In genomic region chr2:125263056-125263455, GRCm38 (mm10) we compare ENCODE assay signal across 9 mouse cellular contexts. TPM values are rescaled to one million over a fixed set of nuclear protein-coding genes. Genes with fewer than 3 reads are reported as not detected.
DNase-seq lines count a peak whose midpoint lies in the region; ATAC-seq and TF ChIP-seq lines count a peak whose summit lies in the region.
"Had no signal": no experiment of that assay in that cellular context is flagged by ENCODE, and none has a peak within 500 bp of the region (broad histone marks: within the 10 kb centered on the region; RNA-seq: fewer than 3 reads in every experiment).

No protein-coding gene starts in this region.

- no peaks in the 10 kb centered on the region for H3K27me3 ChIP-seq in kidney, adult 2 months (replicated peaks; ENCODE audit: control insufficient read depth, insufficient read depth, low read length)
- no peaks in the 10 kb centered on the region for H3K27me3 ChIP-seq in CH12.LX (replicated peaks)
- H3K27me3 ChIP-seq in hindbrain, postnatal 0 days (ENCODE audit: insufficient read depth, low read length): no peaks in the 10 kb centered on the region
- H3K27me3 ChIP-seq: lung, embryonic 15.5 days had no signal

- peak; percentile 37; the same call in 1 of the 2 replicates for TF ChIP-seq CTCF in kidney, adult 2 months (conservative IDR thresholded peaks at IDR 0.05; ENCODE audit: insufficient read depth, insufficient read length, low read depth, low read length)
- peak in 1 of 2 experiments; percentile 64; a peak in 2 of 4 replicates for TF ChIP-seq CTCF in CH12.LX (conservative IDR thresholded peaks at IDR 0.05 in 1 of 2, IDR thresholded peaks at IDR 0.05 in 1 of 2; ENCODE audit: low read depth in 2 of 2, low read length in 2 of 2)
- peak; percentile 74 for TF ChIP-seq CTCF in hindbrain, postnatal 0 days (IDR thresholded peaks at IDR 0.05; ENCODE audit: low read depth)

- ATAC-seq in hindbrain, postnatal 0 days: peak; percentile 79
- ATAC-seq in megakaryocyte, adult 5-6 weeks (ENCODE audit: poor library complexity, severe bottlenecking): no peak

- no peaks in the 10 kb centered on the region for H3K36me3 ChIP-seq in kidney, adult 2 months (ENCODE audit: control insufficient read depth, insufficient read depth, low read length)
- peaks cover 9 to 27% of the 10 kb centered on the region in 2 experiments for H3K36me3 ChIP-seq in CH12.LX (replicated peaks in 1 of 2; ENCODE audit: control insufficient read depth in 1 of 2, insufficient read depth in 1 of 2, low read length in 1 of 2)
- peaks cover 3% of the 10 kb centered on the region; the same call in 1 of the 2 replicates for H3K36me3 ChIP-seq in hindbrain, postnatal 0 days (ENCODE audit: insufficient read depth, low read length)

- H3K9me3 ChIP-seq in CH12.LX (replicated peaks; ENCODE audit: low read length): no peaks in the 10 kb centered on the region
- H3K9me3 ChIP-seq in hindbrain, postnatal 0 days (ENCODE audit: low read length): no peaks in the 10 kb centered on the region
- H3K9me3 ChIP-seq: lung, embryonic 15.5 days had no signal

- no peak overlapping the region for H3K27ac ChIP-seq in kidney, adult 2 months (ENCODE audit: insufficient read depth, low read depth, low read length)
- no peak overlapping the region for H3K27ac ChIP-seq in CH12.LX (ENCODE audit: insufficient read depth, low read depth)
- H3K27ac ChIP-seq in hindbrain, postnatal 0 days: no peak overlapping the region
- H3K27ac ChIP-seq: lung, embryonic 15.5 days had no signal

- in situ Hi-C loops in CH12.LX (cut with MboI; ENCODE audit: low pct_ligation_motif_present, low pct_unique_long_range_greater_than_20kb, low sequenced_read_pairs): no loop called here

- dilution Hi-C loops in CH12.LX (cut with MboI; ENCODE audit: extremely low pct_ligation_motif_present, extremely low pct_unique_long_range_greater_than_20kb, low sequenced_read_pairs): no loop called here

- H3K9ac ChIP-seq in CH12.LX (ENCODE audit: insufficient read depth, low read depth): no peak overlapping the region
- no peak overlapping the region for H3K9ac ChIP-seq in hindbrain, postnatal 0 days (replicated peaks; ENCODE audit: low read length)
- H3K9ac ChIP-seq: lung, embryonic 15.5 days had no signal

- peak; percentile 12 for DNase-seq in kidney, adult 2 months
- DNase-seq in kidney, adult 11 months: no peak
- DNase-seq in CH12.LX (ENCODE audit: extremely low read depth): no peak
- peak; percentile 71 for DNase-seq in embryo, embryonic 11 days
- peak; percentile 83 for DNase-seq in hindbrain, postnatal 0 days (ENCODE audit: low spot score)
- DNase-seq in skeletal muscle tissue, adult 2 months (ENCODE audit: low read depth, low spot score): peak; percentile 38
- no peak for DNase-seq in spleen, adult 12 weeks (ENCODE audit: low spot score)

- peaks cover 4% of the 10 kb centered on the region; the same call in 1 of the 2 replicates for H3K4me1 ChIP-seq in kidney, adult 2 months (ENCODE audit: control insufficient read depth, insufficient read depth, low read length)
- no peaks in the 10 kb centered on the region for H3K4me1 ChIP-seq in CH12.LX (ENCODE audit: control insufficient read depth in 1 of 2, insufficient read depth in 2 of 2)
- H3K4me1 ChIP-seq in hindbrain, postnatal 0 days (ENCODE audit: insufficient read depth, low read length): no peaks in the 10 kb centered on the region

- no peaks in the 10 kb centered on the region for H3K79me2 ChIP-seq in CH12.LX (replicated peaks; ENCODE audit: control insufficient read depth, extremely low read depth, insufficient read depth, poor library complexity, severe bottlenecking)

- H3K4me3 ChIP-seq in kidney, adult 2 months (ENCODE audit: insufficient read depth, low read depth, low read length): no peak overlapping the region
- no peak overlapping the region for H3K4me3 ChIP-seq in CH12.LX (replicated peaks in 1 of 3; ENCODE audit: low read depth in 2 of 3, low read length in 2 of 3, poor library complexity in 1 of 3)
- H3K4me3 ChIP-seq in hindbrain, postnatal 0 days (ENCODE audit: low read length): no peak overlapping the region
- H3K4me3 ChIP-seq: lung, embryonic 15.5 days had no signal

- TF ChIP-seq RAD21 in CH12.LX (IDR thresholded peaks at IDR 0.05; ENCODE audit: low read depth, low read length): peak; percentile 73

- TF ChIP-seq POLR2A in kidney, adult 2 months (IDR thresholded peaks at IDR 0.05; ENCODE audit: low read depth, low read length): no peak
- no peak for TF ChIP-seq POLR2A in CH12.LX (IDR thresholded peaks at IDR 0.05; ENCODE audit: low read depth, low read length)

- no peak for TF ChIP-seq EP300 in CH12.LX (IDR thresholded peaks at IDR 0.05; ENCODE audit: low read length)

- no peak overlapping the region for H3K4me2 ChIP-seq in CH12.LX (ENCODE audit: insufficient read depth, low read depth, poor library complexity, severe bottlenecking)
- peak overlapping the region; percentile 25; the same call in 1 of the 2 replicates for H3K4me2 ChIP-seq in hindbrain, postnatal 0 days (ENCODE audit: low read depth, low read length)
- H3K4me2 ChIP-seq: lung, embryonic 15.5 days had no signal

- 19% methylated on average over 5 of the region's 5 CpGs for WGBS in kidney, adult 2 months
- WGBS in hindbrain, postnatal 0 days: 17% methylated on average over 5 of the region's 5 CpGs

TF ChIP-seq in CH12.LX, 34 proteins besides CTCF, POLR2A, EP300 and RAD21:
- TF ChIP-seq JUND (conservative IDR thresholded peaks at IDR 0.05; ENCODE audit: low read depth, low read length) (no peak), MXI1 (IDR thresholded peaks at IDR 0.05; ENCODE audit: low read depth, low read length) (no peak), ELF1 (IDR thresholded peaks at IDR 0.05; ENCODE audit: low read depth, low read length) (no peak), HCFC1 (IDR thresholded peaks at IDR 0.05; ENCODE audit: low read depth, low read length) (no peak), ZC3H11A (IDR thresholded peaks at IDR 0.05; ENCODE audit: low read depth, low read length) (0 out of 2 replicates have a peak, but pooled peaks have one; percentile 4), ZNF384 (IDR thresholded peaks at IDR 0.05; ENCODE audit: low read depth, low read length) (peak; percentile 96), SMC3 (IDR thresholded peaks at IDR 0.05; ENCODE audit: low read depth, low read length) (peak; percentile 33), MAX (IDR thresholded peaks at IDR 0.05; ENCODE audit: low read length) (no peak), CHD1 (IDR thresholded peaks at IDR 0.05; ENCODE audit: low read depth, low read length) (no peak)

RNA-seq across cellular contexts. Expression of gene Dut, which starts 16.1 kb away (rescaled TPM):
- 15.8 and 21.4 TPM in 2 replicates for polyA plus RNA-seq in kidney, adult 2 months (2012; rRNA removed)
- 197 and 272 TPM in 2 replicates for total RNA-seq in CH12.LX (2012; rRNA removed)
- 348 and 351 TPM in 2 replicates for total RNA-seq in CH12.LX (2014; rRNA removed)
- 228 and 232 TPM in 2 replicates for polyA plus RNA-seq in CH12.LX (2012; ENCODE audit: insufficient read length, low read depth)
- 46.6 and 50.7 TPM in 2 replicates for total RNA-seq in hindbrain, postnatal 0 days (2014; rRNA removed)
- 95.0 and 105 TPM in 2 replicates for polyA plus RNA-seq in hindbrain, postnatal 0 days (2015; fragmentation: Nextera tagmentation; extraction: Ambion mirVana)
- total RNA-seq in megakaryocyte, adult 5-6 weeks (2015): 115 and 122 TPM in 2 replicates
- 75.5 and 82.5 TPM in 2 replicates for total RNA-seq in megakaryocyte, adult 5-6 weeks (2017)

Comparison
In these comparisons a context has a peak if more than half of its experiments do, and no peak if none do; other contexts are left out.
1. DNase-seq: peak in kidney, adult 2 months (single experiment), embryo, embryonic 11 days (single experiment), hindbrain, postnatal 0 days (single experiment) and skeletal muscle tissue, adult 2 months (single experiment); none in kidney, adult 11 months (single experiment), CH12.LX (single experiment) and spleen, adult 12 weeks (single experiment).